Mouse (Mus musculus) liver, embryonic 14.5 days (tissue): ENCODE results near the gene Mapk7.

Experiments
- CTCF ChIP-seq: IDR thresholded peaks from 2 replicates; pipeline ENCODE4 v1.5.1; 2016; ENCODE audit warnings: antibody characterized with exemption, low read depth, control low read depth
- EP300 ChIP-seq: IDR thresholded peaks from 2 replicates; pipeline ENCODE4 v1.6.1; 2016; ENCODE audit warnings: antibody characterized with exemption, low read depth

DNA sequence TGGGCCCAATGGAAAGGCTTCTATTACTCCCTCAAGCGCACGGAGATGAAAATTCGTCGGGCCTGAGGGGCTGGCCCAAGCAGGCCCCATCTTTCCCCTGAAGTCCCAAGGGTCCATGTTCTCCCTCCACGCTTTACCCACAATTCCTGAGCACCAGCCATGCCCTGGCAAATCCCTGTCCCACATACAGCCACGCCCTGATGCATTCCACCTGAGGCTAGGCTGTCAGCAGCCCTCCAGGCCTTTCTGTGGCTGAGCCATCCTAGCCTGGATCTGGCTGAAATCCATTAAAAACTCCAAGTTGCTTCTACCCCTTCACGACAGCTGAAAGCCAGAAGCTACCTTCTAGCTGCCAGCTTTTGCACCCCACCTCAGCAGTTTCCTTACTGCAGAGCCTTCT, 6.3 kb downstream of the Mapk7 start:
- TF ChIP-seq CTCF (no peak), EP300 (no peak)
